Mouse (Mus musculus) lung, postnatal 0 days (tissue): ENCODE data around the gene Mdga1.

Experiments used
- CTCF ChIP-seq: IDR thresholded peaks from 2 replicates; pipeline ENCODE4 v1.5.1; 2016; ENCODE audit warnings: antibody characterized with exemption, mild to moderate bottlenecking
- EP300 ChIP-seq: IDR thresholded peaks from 2 replicates; pipeline ENCODE4 v1.6.1; 2016; ENCODE audit warnings: antibody characterized with exemption, mild to moderate bottlenecking, control low read depth

GRCm38 (mm10) chr17:29791531-29792050 lies 178.3 kb downstream of the Mdga1 start:
- TF ChIP-seq EP300 (no peak), CTCF (no peak; the same call in 1 of the 2 replicates)
